Comparison of ENCODE assay signal across 10 mouse cellular contexts in the genomic region with DNA sequence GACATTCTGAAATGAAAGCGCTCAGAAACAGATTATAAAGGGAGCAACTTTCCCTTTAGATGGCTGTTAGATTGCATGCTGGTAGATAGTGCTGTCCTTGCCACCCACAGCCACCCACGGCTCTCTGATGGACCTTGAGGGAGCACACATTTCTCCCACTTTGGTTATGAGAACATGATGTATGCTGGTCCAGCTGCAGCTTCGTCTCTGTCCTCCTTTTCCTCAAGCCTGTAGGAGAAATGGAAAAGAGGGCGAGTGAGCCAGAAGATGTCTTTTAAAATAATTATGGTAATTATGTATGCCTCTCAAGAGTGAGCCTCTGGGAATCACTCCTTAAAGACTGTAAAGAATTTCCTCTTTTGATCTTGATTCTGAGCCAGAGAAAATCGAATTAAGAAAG. TPM values are rescaled to one million over a fixed set of nuclear protein-coding genes. Genes with fewer than 3 reads are reported as not detected.
A peak's percentile ranks its signal among the peaks of the same experiment; 100 is the strongest.
DNase-seq lines count a peak whose midpoint lies in the region; ATAC-seq and TF ChIP-seq lines count a peak whose summit lies in the region.
"Had no signal": no experiment of that assay in that cellular context is flagged by ENCODE, and none has a peak within 500 bp of the region (broad histone marks: within the 10 kb centered on the region; RNA-seq: fewer than 3 reads in every experiment).

No protein-coding gene starts in this region.

- H3K27ac ChIP-seq in kidney, embryonic 15.5 days: peak overlapping the region; percentile 37; the same call in 1 of the 2 replicates
- H3K27ac ChIP-seq in embryonic facial prominence, embryonic 10.5 days (replicated peaks): 0 out of 2 replicates have a peak overlapping the region, but pooled peaks have one; percentile 27
- peak overlapping the region; percentile 70; the same call in 1 of the 2 replicates for H3K27ac ChIP-seq in midbrain, postnatal 0 days (ENCODE audit: low read depth, low read length)

- H3K27me3 ChIP-seq in kidney, embryonic 15.5 days: no peaks in the 10 kb centered on the region
- no peaks in the 10 kb centered on the region; the same call in 1 of the 2 replicates for H3K27me3 ChIP-seq in embryonic facial prominence, embryonic 10.5 days (replicated peaks; ENCODE audit: low read depth, poor library complexity, severe bottlenecking)
- H3K27me3 ChIP-seq in midbrain, postnatal 0 days (ENCODE audit: insufficient read depth, low read length): no peaks in the 10 kb centered on the region

- DNase-seq in kidney, adult 18-20 months: no peak
- no peak for DNase-seq in embryonic facial prominence, embryonic 10.5 days (ENCODE audit: low spot score)
- DNase-seq in midbrain, postnatal 0 days (ENCODE audit: low spot score): peak; percentile 19
- DNase-seq in c-Kit-positive CD71-positive TER-119-positive erythroid progenitor cells, embryonic 14.5 days (ENCODE audit: low spot score): no peak
- DNase-seq: gastrocnemius, postnatal 10 days; heart, postnatal 10 days; liver had no signal

- 60% methylated on average over 5 of the region's 5 CpGs for WGBS in kidney, embryonic 15.5 days
- WGBS in embryonic facial prominence, embryonic 10.5 days: 62% methylated on average over 5 of the region's 5 CpGs
- 34% methylated on average over 5 of the region's 5 CpGs for WGBS in midbrain, postnatal 0 days

- H3K36me3 ChIP-seq in kidney, embryonic 15.5 days: no peaks in the 10 kb centered on the region
- no peaks in the 10 kb centered on the region for H3K36me3 ChIP-seq in embryonic facial prominence, embryonic 10.5 days (replicated peaks)
- no peaks in the 10 kb centered on the region for H3K36me3 ChIP-seq in midbrain, postnatal 0 days (ENCODE audit: insufficient read depth, low read length)

- ATAC-seq in kidney, embryonic 15.5 days (replicated peaks; ENCODE audit: low FRiP score): no peak
- peak; percentile 60 for ATAC-seq in frontal cortex, adult (ENCODE audit: low TSS enrichment)
- ATAC-seq in midbrain, postnatal 0 days (ENCODE audit: low FRiP score): no peak
- ATAC-seq in cerebellum, adult (ENCODE audit: insufficient number of reproducible peaks, low FRiP score, low TSS enrichment): no peak

- peaks cover 21% of the 10 kb centered on the region for H3K4me1 ChIP-seq in kidney, embryonic 15.5 days
- H3K4me1 ChIP-seq in embryonic facial prominence, embryonic 10.5 days: peaks cover 32% of the 10 kb centered on the region
- peaks cover 9% of the 10 kb centered on the region; the same call in 1 of the 2 replicates for H3K4me1 ChIP-seq in midbrain, postnatal 0 days (ENCODE audit: insufficient read depth, low read length)

- no peak overlapping the region for H3K4me2 ChIP-seq in kidney, embryonic 15.5 days
- no peak overlapping the region for H3K4me2 ChIP-seq in midbrain, postnatal 0 days (ENCODE audit: low read depth, low read length, poor library complexity, severe bottlenecking)

- H3K9ac ChIP-seq in kidney, embryonic 15.5 days: no peak overlapping the region
- no peak overlapping the region for H3K9ac ChIP-seq in midbrain, postnatal 0 days (replicated peaks; ENCODE audit: low read length, poor library complexity, severe bottlenecking)

- no peaks in the 10 kb centered on the region for H3K9me3 ChIP-seq in kidney, embryonic 15.5 days (replicated peaks)
- no peaks in the 10 kb centered on the region for H3K9me3 ChIP-seq in embryonic facial prominence, embryonic 10.5 days
- no peaks in the 10 kb centered on the region for H3K9me3 ChIP-seq in midbrain, postnatal 0 days (ENCODE audit: low read length)

- H3K4me3 ChIP-seq in kidney, embryonic 15.5 days (replicated peaks): no peak overlapping the region
- H3K4me3 ChIP-seq in embryonic facial prominence, embryonic 10.5 days: no peak overlapping the region
- no peak overlapping the region for H3K4me3 ChIP-seq in midbrain, postnatal 0 days (ENCODE audit: low read depth, low read length)

- no peak for TF ChIP-seq CTCF in midbrain, postnatal 0 days (IDR thresholded peaks at IDR 0.05)

RNA-seq across cellular contexts. Expression of a gene that starts 59.7 kb away (rescaled TPM):
- 19.9 and 21.2 TPM in 2 replicates for polyA plus RNA-seq in kidney, embryonic 15.5 days (2015; fragmentation: Nextera tagmentation; extraction: Ambion mirVana)
- polyA plus RNA-seq in embryonic facial prominence, embryonic 10.5 days (2016; fragmentation: Nextera tagmentation; extraction: Ambion mirVana): 21.3 and 22.2 TPM in 2 replicates
- total RNA-seq in midbrain, postnatal 0 days (2014; rRNA removed): 24.1 and 24.2 TPM in 2 replicates
- 13.8 TPM in 2 replicates for polyA plus RNA-seq in midbrain, postnatal 0 days (2015; fragmentation: Nextera tagmentation; extraction: Ambion mirVana)
